8 mouse cellular contexts compared by ENCODE assay signal in the genomic region with DNA sequence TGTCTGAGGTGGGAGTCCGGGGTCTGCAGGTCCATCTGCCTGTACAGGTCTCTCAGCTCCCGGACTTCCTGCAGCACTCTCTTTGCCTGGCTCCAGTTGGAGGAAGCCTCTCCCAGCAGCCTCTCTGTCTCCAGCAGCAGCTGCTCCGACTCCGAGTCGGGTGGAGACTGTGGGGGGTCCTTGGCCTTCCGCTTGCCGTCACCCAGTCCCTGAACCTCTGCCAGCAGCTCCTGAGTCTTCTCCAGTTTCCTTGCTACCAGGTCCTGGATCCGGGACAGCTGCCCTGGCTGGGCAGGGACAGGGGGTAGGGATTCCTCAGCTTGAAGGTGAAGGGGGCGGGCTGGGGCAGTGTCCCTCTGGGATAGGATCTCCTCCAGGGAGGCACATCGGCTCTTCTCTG. TPM values are rescaled to one million over a fixed set of nuclear protein-coding genes. Genes with fewer than 3 reads are reported as not detected.
DNase-seq lines count a peak whose midpoint lies in the region; ATAC-seq and TF ChIP-seq lines count a peak whose summit lies in the region.

No protein-coding gene starts in this region.

- peak; percentile 88 for DNase-seq in left cerebral cortex, postnatal 4 days
- no peak for DNase-seq in left cerebral cortex, adult 9 months (ENCODE audit: low spot score in 2 of 2)
- DNase-seq in cerebellum, adult 11-12 months = peak; percentile 85
- DNase-seq in limb, embryonic 14.5 days (ENCODE audit: low spot score) = peak; percentile 60
- no peak for DNase-seq in layer of hippocampus, adult 8-10 months (ENCODE audit: low spot score in 2 of 2)
- no peak for DNase-seq in left cerebral cortex, postnatal 36 days (ENCODE audit: low spot score in 2 of 2)

- intact Hi-C loops in left cerebral cortex, postnatal 4 days (cut with DNase I) = no loop called here
- intact Hi-C loops in left cerebral cortex, postnatal 36 days (cut with DNase I) = no loop called here

- ATAC-seq in heart, embryonic 13.5 days (ENCODE audit: extremely low read depth, insufficient number of reproducible peaks, low FRiP score, low TSS enrichment) = no peak
- peak; percentile 36 for ATAC-seq in limb, embryonic 14.5 days (ENCODE audit: low FRiP score, low read depth)
- ATAC-seq in erythroblast, adult 5-6 weeks (replicated peaks; ENCODE audit: low FRiP score, poor library complexity, severe bottlenecking) = no peak

- H3K4me1 ChIP-seq in heart, embryonic 13.5 days = peaks cover 91% of the 10 kb centered on the region
- H3K4me1 ChIP-seq in limb, embryonic 14.5 days (ENCODE audit: control insufficient read depth, insufficient read depth, low read length) = peaks cover 37% of the 10 kb centered on the region

- no peaks in the 10 kb centered on the region for H3K27me3 ChIP-seq in heart, embryonic 13.5 days (replicated peaks)
- H3K27me3 ChIP-seq in limb, embryonic 14.5 days (ENCODE audit: control insufficient read depth, insufficient read depth, low read length) = no peaks in the 10 kb centered on the region

- H3K36me3 ChIP-seq in heart, embryonic 13.5 days = peaks cover 59% of the 10 kb centered on the region
- H3K36me3 ChIP-seq in limb, embryonic 14.5 days (ENCODE audit: control insufficient read depth, insufficient read depth, low read length) = peaks cover 52% of the 10 kb centered on the region

- no peaks in the 10 kb centered on the region for H3K9me3 ChIP-seq in heart, embryonic 13.5 days
- H3K9me3 ChIP-seq in limb, embryonic 14.5 days (ENCODE audit: control insufficient read depth, low read length) = no peaks in the 10 kb centered on the region

- whole genome bisulfite sequencing in heart, embryonic 13.5 days = 53% methylated on average over 10 of the region's 10 CpGs
- 59% methylated on average over 10 of the region's 10 CpGs for WGBS in limb, embryonic 14.5 days

- peak overlapping the region; percentile 63 for H3K27ac ChIP-seq in heart, embryonic 13.5 days (replicated peaks)
- H3K27ac ChIP-seq in limb, embryonic 14.5 days (replicated peaks; ENCODE audit: low read depth, low read length) = 0 out of 2 replicates have a peak overlapping the region, but pooled peaks have one; percentile 0

- H3K9ac ChIP-seq in heart, embryonic 13.5 days = peak overlapping the region; percentile 59
- H3K9ac ChIP-seq in limb, embryonic 14.5 days (ENCODE audit: low read depth, low read length, severe bottlenecking) = no peak overlapping the region

- no peak for TF ChIP-seq POLR2A in limb, embryonic 14.5 days (IDR thresholded peaks at IDR 0.05; ENCODE audit: borderline replicate concordance, extremely low read depth, insufficient read depth, insufficient read length)

- H3K4me3 ChIP-seq in heart, embryonic 13.5 days = no peak overlapping the region
- H3K4me3 ChIP-seq in limb, embryonic 14.5 days (replicated peaks; ENCODE audit: low read length) = no peak overlapping the region

- no peak overlapping the region for H3K4me2 ChIP-seq in heart, embryonic 13.5 days
- no peak overlapping the region for H3K4me2 ChIP-seq in limb, embryonic 14.5 days (replicated peaks; ENCODE audit: low read depth, low read length, severe bottlenecking)

RNA-seq across cellular contexts. Expression of a gene that starts 6.8 kb away (rescaled TPM):
- total RNA-seq in left cerebral cortex, postnatal 4 days (2021) = 10 to 100 TPM; 83.3 to 89.3 TPM
- polyA plus RNA-seq in heart, embryonic 13.5 days (2015; fragmentation: Nextera tagmentation; extraction: Ambion mirVana) = 59.2 and 64.8 TPM in 2 replicates
- 115 and 120 TPM in 2 replicates for polyA plus RNA-seq in limb, embryonic 14.5 days (2012; rRNA removed)
- 38.0 and 47.8 TPM in 2 replicates for polyA plus RNA-seq in limb, embryonic 14.5 days (2014; fragmentation: Nextera tagmentation; extraction: Ambion mirVana)
- 6.7 and 10.8 TPM in 2 replicates for total RNA-seq in erythroblast, adult 5-6 weeks (2015; ENCODE audit: low replicate concordance)
- total RNA-seq in erythroblast, adult 5-6 weeks (2017; ENCODE audit: low replicate concordance) = 8.2 and 10.1 TPM in 2 replicates
- total RNA-seq in layer of hippocampus, adult 8-10 months (2022) = 10 to 100 TPM; 42.0 to 70.1 (median 52.4) TPM
- total RNA-seq in left cerebral cortex, postnatal 36 days (2021) = 10 to 100 TPM; 80.1 to 93.9 TPM

RNA-seq across cellular contexts. Expression of a gene that starts 59.9 kb away (rescaled TPM):
- total RNA-seq in left cerebral cortex, postnatal 4 days (2021) = 10 to 100 TPM; 90.4 to 98.0 TPM
- 164 and 182 TPM in 2 replicates for polyA plus RNA-seq in heart, embryonic 13.5 days (2015; fragmentation: Nextera tagmentation; extraction: Ambion mirVana)
- polyA plus RNA-seq in limb, embryonic 14.5 days (2012; rRNA removed) = 97.0 and 137 TPM in 2 replicates
- 55.0 and 66.2 TPM in 2 replicates for polyA plus RNA-seq in limb, embryonic 14.5 days (2014; fragmentation: Nextera tagmentation; extraction: Ambion mirVana)
- total RNA-seq in erythroblast, adult 5-6 weeks (2015; ENCODE audit: low replicate concordance) = 37.6 and 46.3 TPM in 2 replicates
- total RNA-seq in erythroblast, adult 5-6 weeks (2017; ENCODE audit: low replicate concordance) = 212 and 278 TPM in 2 replicates
- 10 to 100 TPM; 68.6 to 95.5 (median 95.0) TPM for total RNA-seq in layer of hippocampus, adult 8-10 months (2022)
- 10 to 100 TPM; 87.9 to 91.2 TPM for total RNA-seq in left cerebral cortex, postnatal 36 days (2021)

Comparison
In these comparisons a context has a peak if more than half of its experiments do, and no peak if none do; other contexts are left out.
1. DNase-seq: peak in left cerebral cortex, postnatal 4 days (single experiment), cerebellum, adult 11-12 months (single experiment) and limb, embryonic 14.5 days (single experiment); none in left cerebral cortex, adult 9 months (0 of 2), layer of hippocampus, adult 8-10 months (0 of 2) and left cerebral cortex, postnatal 36 days (0 of 2).